Mouse (Mus musculus) macrophage (primary cell): ENCODE data around the gene Acot2. TPM values are rescaled to one million over a fixed set of nuclear protein-coding genes. Genes with fewer than 3 reads are reported as not detected.
"Not testable (repeated sequence)": the region's sequence is repeated elsewhere in the genome, so short reads cannot be mapped to it uniquely, and the experiment has no call there.

Source experiments
- H3K27ac ChIP-seq: fragments of 350-480 bp; formaldehyde crosslinking; 2 replicates; pipeline ENCODE4 v1.9.0; 2021
- H3K36me3 ChIP-seq: fragments of 350-480 bp; formaldehyde crosslinking; 2 replicates; pipeline ENCODE4 v1.9.0; 2021; ENCODE audit errors: inconsistent target
- H3K4me3 ChIP-seq: fragments of 350-480 bp; formaldehyde crosslinking; 2 replicates; pipeline ENCODE4 v1.9.0; 2021; ENCODE audit errors: inconsistent target
- H3K79me2 ChIP-seq: fragments of 350-480 bp; formaldehyde crosslinking; 2 replicates; pipeline ENCODE4 v1.9.0; 2021; ENCODE audit errors: inconsistent target
- WGBS: methylation state at CpG from one replicate; pipeline ENCODE4 v1.1.7; 2026; ENCODE audit warnings: inconsistent platforms; ENCODE audit not compliant: missing documents; 5-methylcytosine and 5-hydroxymethylcytosine counted together
- polyA plus RNA-seq: library from polyadenylated mRNA; stranded (reverse); fragments of 250-400 nt; gene quantifications from 3 replicates; pipeline ENCODE4 v1.2.4, GENCODE M21; 2018; ENCODE audit warnings: inconsistent platforms

Acot2 gene
- polyA plus RNA-seq, 1 experiment from 2014 or later, result 9.4 TPM

DNA sequence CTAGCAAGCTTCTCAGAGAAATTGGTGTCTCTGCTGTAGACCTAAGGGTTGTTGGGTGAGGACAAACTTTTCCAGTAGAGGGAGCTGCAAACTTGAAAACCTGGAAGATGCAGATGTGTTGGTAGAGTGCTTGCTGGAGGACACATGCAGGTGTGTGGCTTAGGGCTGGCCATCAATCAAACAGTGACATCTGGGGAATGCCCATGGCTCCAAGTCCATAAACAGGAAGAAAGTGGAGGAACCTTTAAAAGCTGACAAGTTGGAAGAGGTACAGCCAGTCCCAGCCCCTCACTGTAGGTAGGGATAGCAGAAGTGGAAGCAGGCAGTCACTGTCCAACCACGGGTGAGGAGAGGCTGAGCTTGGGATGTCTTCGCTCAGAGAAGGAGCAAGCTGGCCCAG is 15.5 kb upstream of the Acot2 start:
- Histone ChIP-seq H3K4me3 (no peak overlapping the region), H3K36me3 (no peaks in the 10 kb centered on the region), H3K27ac (no peak overlapping the region), H3K79me2 (no peaks in the 10 kb centered on the region)
- WGBS, result 18% methylated on average over 2 of the region's 2 CpGs

DNA sequence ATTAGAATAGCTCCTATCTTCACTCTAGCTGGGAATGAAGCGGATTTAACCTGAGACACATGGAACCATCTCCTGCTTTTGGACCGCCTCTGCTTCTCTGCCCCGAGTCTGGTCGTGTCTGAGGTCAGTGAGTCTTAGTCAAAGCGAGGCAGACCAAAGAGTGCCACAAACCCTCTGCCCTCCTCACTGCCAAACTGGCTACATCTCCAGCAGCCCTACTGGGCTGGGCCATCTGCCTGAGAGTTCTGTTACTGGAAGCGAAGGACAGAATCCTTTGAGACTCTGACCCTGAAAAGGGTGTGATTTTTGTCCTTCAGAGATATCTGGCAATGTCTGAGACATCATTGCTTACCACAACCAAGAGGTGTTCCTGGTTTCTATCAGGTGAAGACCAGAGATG is 8.8 kb upstream of the Acot2 start:
- Histone ChIP-seq H3K79me2 (no peaks in the 10 kb centered on the region), H3K36me3 (no peaks in the 10 kb centered on the region), H3K27ac (no peak overlapping the region), H3K4me3 (no peak overlapping the region)
- WGBS, result 96% methylated on average over 6 of the region's 6 CpGs

DNA sequence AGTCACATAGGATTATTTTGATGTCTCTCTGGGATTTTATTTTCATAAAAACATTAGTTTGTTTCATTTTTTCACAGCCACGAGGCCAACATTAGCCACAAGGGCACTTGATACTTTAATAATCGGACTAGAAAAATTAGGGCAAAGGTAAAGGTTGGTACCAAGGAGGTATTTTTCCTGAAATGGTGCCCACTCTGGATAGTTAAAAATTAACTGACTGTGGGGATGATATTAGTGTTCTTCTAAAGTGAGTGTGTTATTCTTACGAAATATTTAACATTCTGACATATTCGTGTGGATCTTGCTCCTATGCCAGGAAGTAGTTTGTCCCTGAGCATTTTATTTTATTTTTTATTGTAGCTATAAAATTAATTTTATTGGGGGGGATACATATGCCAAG is 6.0 kb upstream of the Acot2 start:
- WGBS, result 80% methylated on average over 4 of the region's 4 CpGs
- H3K4me3 ChIP-seq, result no peak overlapping the region
- no peaks in the 10 kb centered on the region for H3K79me2 ChIP-seq
- no peaks in the 10 kb centered on the region for H3K36me3 ChIP-seq
- H3K27ac ChIP-seq, result no peak overlapping the region

DNA sequence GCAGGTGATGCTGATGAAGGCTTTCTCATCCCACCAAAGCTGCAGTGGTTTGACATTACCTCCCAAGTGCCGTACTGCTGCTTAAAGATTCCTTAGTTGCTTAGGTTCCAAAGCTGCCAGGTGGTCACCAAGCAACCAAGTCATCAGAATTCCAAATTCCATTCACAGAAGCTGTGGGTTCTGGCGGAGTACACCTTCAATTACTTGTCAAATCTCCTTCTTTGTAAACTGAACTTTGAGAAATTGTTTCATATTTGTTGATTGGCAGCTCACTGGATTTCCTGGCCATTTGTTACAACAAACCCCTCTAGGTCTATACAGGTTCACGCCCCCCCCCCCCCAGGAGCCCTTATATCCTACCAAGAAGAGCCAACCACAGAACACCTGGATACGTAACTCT is 2.9 kb upstream of the Acot2 start, which contains the start of gene Heatr4:
TSS of gene Heatr4 (minus strand) at position 101 of the 400 bp plus-strand sequence.
- no peaks in the 10 kb centered on the region for H3K36me3 ChIP-seq
- no peaks in the 10 kb centered on the region for H3K79me2 ChIP-seq
- no peak within 1 kb of the TSS for H3K27ac ChIP-seq
- no peak within 1 kb of the TSS for H3K4me3 ChIP-seq
- 97% methylated on average over 4 of the region's 4 CpGs for WGBS

DNA sequence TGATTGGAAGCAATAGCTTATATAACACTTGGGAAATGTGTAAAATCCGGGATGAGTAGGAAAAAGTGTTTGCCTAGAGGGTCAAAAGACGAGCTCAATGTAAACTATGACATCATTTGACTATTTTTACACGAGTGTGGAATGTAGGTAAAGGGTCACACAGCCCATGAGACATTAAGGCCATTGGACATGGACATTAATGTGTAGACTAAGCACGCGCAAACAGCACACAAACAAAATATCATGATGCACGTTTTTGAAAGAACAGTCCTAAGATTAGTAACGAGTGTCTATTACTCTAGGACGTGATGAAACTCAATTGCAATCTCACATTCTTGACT is 449 bp upstream of the Acot2 start:
- Histone ChIP-seq H3K36me3 (no peaks in the 10 kb centered on the region), H3K27ac (peak overlapping the region; percentile 54), H3K79me2 (no peaks in the 10 kb centered on the region), H3K4me3 (peak overlapping the region; percentile 39)
- 14% methylated on average over 8 of the region's 8 CpGs for WGBS

DNA sequence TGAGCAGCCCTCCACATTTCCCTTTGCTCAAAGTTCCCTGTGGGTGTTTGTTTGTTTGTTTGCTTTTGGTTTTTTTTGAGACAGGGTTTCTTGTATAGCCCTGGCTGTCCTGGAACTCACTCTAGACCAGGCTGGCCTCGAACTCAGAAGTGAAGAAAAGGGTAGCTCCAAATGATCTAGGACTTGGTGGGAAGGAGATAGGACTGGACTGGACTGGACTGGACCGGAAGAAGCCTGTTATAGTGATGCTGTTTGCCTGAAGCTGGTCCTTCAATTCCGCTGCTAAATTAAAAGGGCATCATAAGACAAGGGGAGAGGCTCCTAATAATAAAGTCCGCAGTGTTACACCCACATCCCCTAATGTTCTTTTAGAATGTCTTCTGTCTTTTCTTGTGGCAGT is 822 bp downstream of the Acot2 start:
- WGBS, result 62% methylated on average over 4 of the region's 4 CpGs

DNA sequence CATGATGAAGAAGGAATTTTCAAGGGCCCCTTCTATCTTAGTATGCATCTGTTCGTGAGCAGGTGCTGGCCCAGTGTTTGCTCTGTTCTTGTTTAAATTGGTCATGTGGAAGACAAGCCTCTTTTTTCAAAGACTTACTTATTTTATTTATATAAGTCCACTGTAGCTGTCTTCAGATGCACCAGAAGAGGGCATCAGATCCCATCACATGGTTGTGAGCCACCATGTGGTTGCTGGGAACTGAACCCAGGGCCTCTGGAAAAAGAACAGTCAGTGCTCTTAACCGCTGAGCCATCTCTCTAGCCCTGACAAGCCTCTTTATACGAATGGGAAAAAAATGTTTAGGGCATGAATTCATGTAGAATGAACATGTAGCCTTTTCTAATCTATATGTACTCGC is 1.7 kb downstream of the Acot2 start:
- WGBS, result 100% methylated on average over 4 of the region's 4 CpGs
- no peak overlapping the region for H3K27ac ChIP-seq
- H3K4me3 ChIP-seq, result no peak overlapping the region
- no peaks in the 10 kb centered on the region for H3K79me2 ChIP-seq
- H3K36me3 ChIP-seq, result 0 out of 2 replicates have a peak, but pooled peaks cover 3% of the 10 kb centered on the region

More for the DNA sequence above, 822 bp downstream of the Acot2 start:
- Histone ChIP-seq H3K36me3 (0 out of 2 replicates have a peak, but pooled peaks cover 3% of the 10 kb centered on the region), H3K4me3 (peak overlapping the region; percentile 23), H3K79me2 (no peaks in the 10 kb centered on the region), H3K27ac (no peak overlapping the region)

DNA sequence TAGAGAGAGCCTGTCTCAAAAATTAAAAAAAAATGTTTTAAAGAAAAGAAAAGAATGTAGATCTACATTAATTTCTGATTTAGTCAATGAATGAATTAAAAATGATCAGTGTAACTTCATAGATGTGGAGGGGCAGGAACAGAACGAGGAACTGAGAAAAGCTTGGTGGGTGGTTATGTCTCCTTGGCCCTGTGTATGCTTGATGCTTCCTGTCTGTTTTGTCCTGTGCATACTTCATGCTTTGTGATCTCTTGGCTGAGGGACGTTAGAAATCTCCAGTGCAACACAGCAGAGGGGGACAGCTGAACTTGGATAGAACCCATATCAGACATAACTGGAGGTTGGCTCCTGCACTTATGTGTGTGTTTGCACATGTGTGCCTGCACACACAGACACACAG is 9.6 kb downstream of the Acot2 start:
- H3K27ac ChIP-seq, result no peak overlapping the region
- H3K79me2 ChIP-seq, result no peaks in the 10 kb centered on the region
- H3K4me3 ChIP-seq, result no peak overlapping the region
- H3K36me3 ChIP-seq, result 0 out of 2 replicates have a peak, but pooled peaks cover 3% of the 10 kb centered on the region
- WGBS, result 20% methylated on average over 2 of the region's 2 CpGs

DNA sequence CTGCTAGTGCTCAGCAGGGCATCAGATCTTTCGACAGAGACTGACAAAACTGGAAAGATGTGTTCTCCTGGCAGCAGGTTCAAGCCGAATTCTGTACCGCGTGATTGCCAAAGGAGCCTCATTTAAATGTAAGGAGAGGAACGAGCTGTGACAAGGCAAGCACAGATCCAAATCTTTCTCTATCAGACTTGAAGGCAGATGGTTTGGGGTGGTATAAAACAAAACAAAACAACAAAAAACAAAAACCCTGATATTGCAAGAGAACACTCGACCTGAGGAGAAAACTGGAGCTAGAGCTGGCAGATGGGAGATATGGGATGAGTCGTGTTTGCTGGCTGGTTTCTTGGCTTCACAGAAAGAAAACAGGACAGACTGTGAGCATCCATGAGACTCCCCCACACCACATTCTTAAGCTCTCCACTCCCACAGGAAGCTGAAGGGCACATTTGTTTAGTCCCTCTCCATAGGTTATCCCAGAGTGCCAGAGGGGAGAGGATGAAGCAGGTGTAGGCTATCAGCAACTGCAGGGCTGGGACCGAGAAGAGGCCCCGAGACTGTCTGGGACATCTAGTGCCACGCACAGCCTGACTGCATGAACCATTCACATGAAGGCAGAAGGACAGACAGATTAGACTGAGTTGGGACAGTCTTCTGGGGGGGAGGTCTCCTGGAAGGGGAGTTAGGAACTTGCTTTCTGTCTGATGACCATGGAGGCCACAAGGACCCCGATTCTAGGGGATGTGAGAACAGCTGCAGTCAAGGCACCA is 10.9 kb downstream of the Acot2 start:
- Histone ChIP-seq H3K27ac (no peak overlapping the region), H3K79me2 (no peaks in the 10 kb centered on the region), H3K36me3 (no peaks in the 10 kb centered on the region), H3K4me3 (no peak overlapping the region)
- WGBS, result 86% methylated on average over 11 of the region's 11 CpGs

DNA sequence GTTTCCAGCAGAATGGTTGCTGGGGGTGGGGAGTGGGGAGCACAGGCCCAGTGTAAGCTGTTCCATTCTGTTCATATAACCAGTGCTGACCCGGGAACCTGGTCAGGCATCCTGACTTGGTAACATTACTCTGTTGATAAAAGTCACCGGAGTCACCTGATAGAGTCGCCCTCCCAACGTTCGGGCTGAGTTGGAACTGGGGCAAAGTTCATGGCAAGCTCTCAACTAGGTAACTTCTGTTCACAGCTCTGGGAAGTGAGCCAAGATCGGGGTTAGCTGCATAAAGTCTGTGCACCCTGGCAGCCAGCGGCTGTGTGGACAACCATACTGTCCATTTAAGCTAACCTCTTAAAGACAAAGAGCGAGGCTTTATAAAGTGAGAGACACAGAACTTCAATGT is 11.6 kb downstream of the Acot2 start:
- 33% methylated on average over 8 of the region's 8 CpGs for WGBS
- not testable (repeated sequence) for H3K4me3 ChIP-seq, H3K36me3 ChIP-seq, H3K27ac ChIP-seq, H3K79me2 ChIP-seq

DNA sequence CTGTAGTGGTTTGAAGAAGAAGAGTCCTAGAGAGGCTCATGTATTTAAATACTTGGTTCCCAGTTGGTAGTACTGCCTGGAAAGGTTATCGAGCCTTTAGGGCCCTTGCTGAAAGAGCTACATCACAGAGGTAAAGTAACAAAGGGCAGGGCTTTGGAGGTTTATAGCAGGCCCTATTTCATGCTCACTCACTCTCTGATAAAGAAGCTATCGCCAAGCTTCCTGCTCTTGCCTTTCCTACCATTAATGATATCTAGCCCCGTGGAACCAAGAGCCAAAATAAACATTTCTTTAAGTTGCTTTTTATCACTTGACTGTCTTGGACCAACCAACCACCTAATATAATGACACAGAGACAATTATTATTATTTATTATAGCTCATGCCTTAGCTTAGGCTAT is 12.8 kb downstream of the Acot2 start:
- 90% methylated on average over 3 of the region's 3 CpGs for WGBS

DNA sequence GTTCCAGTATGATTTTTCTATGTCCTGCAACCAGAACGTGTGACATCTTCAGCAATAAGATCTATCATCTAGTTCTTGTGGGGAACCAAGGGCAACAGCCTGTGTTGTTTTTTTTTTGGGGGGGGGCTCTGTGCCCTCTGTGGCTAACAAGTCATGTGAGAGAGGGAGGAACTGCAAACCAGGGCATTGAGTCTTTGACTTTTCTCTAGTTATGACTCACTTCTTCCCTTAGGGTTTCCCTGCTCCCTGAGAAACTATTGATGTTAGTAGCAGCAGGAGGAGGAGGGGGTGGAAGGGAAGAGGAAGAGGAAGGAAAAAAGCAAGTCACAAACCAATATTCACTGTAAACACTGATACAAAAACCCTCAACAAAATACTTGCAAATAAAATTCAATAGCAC is 16.2 kb downstream of the Acot2 start:
- no peaks in the 10 kb centered on the region for H3K36me3 ChIP-seq
- peak overlapping the region; percentile 10; the same call in 1 of the 2 replicates for H3K27ac ChIP-seq
- no peak overlapping the region for H3K4me3 ChIP-seq
- H3K79me2 ChIP-seq, result no peaks in the 10 kb centered on the region
- 39% methylated on average over 1 of the region's 1 CpGs for WGBS

More for the DNA sequence above, 12.8 kb downstream of the Acot2 start:
- H3K4me3 ChIP-seq, result no peak overlapping the region
- no peaks in the 10 kb centered on the region for H3K79me2 ChIP-seq
- H3K36me3 ChIP-seq, result no peaks in the 10 kb centered on the region
- H3K27ac ChIP-seq, result no peak overlapping the region

DNA sequence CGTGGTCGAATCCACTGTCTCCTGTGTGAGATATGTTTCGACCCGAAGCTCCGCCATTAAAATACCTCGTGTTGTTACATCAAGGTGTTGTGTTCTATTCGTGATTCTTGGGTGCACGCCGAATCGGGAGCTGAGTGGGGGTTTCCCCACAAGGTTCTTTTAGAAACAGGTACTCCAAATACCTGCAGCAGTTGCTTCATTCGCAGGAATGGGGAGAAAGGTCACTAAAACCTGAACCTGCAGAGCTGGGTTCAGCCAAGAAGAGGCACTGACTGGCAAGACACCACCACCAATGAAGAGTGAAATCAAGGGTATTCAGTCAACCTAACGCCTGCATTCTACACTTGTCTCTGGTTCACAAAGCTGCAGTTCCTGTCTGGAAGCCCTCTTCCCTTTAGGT is 20.6 kb downstream of the Acot2 start:
- WGBS, result 93% methylated on average over 10 of the region's 12 CpGs
- Histone ChIP-seq H3K79me2 (no peaks in the 10 kb centered on the region), H3K27ac (no peak overlapping the region), H3K36me3 (no peaks in the 10 kb centered on the region), H3K4me3 (no peak overlapping the region)

DNA sequence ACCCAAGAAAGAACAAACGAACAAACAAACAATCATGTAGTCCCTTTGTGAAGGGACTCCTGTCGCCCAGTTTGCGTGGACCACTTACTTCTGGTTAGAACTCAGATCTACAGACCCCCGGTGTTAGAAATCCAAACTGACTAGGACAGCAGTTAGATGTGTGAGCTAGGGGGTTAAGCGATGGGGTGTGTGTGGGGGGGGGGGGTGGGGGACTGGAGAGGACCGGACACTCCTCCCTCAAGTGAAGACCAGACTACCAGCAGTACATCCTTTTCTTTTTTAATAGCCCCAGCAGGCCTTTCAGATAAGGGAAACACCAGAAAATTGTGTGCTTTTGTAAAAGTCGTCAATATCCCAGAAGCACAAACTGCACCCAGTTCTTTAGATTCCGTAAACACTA is 21.1 kb downstream of the Acot2 start:
- no peak overlapping the region; the same call in 1 of the 2 replicates for H3K4me3 ChIP-seq

DNA sequence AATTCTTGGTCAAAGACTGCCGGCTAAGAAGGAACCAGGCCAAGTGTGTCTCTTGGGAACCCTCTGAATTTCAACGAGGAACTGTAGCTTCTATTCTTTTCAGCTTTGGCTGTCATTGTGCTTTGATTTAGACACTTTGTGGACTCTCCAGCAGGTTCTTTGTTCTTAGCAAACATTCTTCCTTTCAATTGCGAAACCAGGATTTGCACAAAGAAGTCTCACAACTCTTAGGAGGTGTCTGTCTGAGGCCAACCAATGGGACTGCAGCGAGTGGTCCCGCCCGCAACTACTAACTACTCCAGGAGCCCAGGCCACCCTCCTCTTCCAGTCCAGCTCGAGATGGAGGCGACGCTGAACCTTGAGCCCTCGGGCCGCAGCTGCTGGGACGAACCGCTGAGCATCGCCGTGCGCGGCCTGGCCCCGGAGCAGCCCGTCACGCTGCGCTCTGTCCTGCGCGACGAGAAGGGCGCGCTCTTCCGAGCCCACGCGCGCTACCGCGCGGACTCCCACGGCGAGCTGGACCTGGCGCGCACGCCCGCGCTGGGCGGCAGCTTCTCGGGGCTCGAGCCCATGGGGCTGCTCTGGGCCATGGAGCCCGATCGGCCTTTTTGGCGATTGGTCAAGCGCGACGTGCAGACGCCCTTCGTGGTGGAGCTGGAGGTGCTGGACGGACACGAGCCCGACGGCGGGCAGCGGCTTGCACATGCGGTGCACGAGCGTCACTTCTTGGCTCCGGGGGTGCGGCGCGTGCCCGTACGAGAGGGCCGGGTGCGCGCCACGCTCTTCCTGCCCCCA is 21.7 kb downstream of the Acot2 start, which contains the start of gene Acot1:
TSS of gene Acot1 (plus strand) at position 320 of the 795 bp plus-strand sequence.
- H3K4me3 ChIP-seq, result peak within 1 kb of the TSS; percentile 11; the same call in 1 of the 2 replicates
- 5% methylated on average over 44 of the region's 70 CpGs for WGBS
- not testable (repeated sequence) for H3K27ac ChIP-seq

More for the DNA sequence above, 21.1 kb downstream of the Acot2 start:
- Histone ChIP-seq H3K79me2 (no peaks in the 10 kb centered on the region), H3K36me3 (no peaks in the 10 kb centered on the region), H3K27ac (no peak overlapping the region)
- 78% methylated on average over 7 of the region's 8 CpGs for WGBS

More for the DNA sequence above, 21.7 kb downstream of the Acot2 start, which contains the start of gene Acot1:
- not testable (repeated sequence) for H3K79me2 ChIP-seq, H3K36me3 ChIP-seq
